Mouse (Mus musculus): ENCODE results near the gene Rhbdf2. TPM values are rescaled to one million over a fixed set of nuclear protein-coding genes. Genes with fewer than 3 reads are reported as not detected.
"Not testable (repeated sequence)": the region's sequence is repeated elsewhere in the genome, so short reads cannot be mapped to it uniquely, and the experiment has no call there.

The Rhbdf2 gene
- polyA plus RNA-seq, 1 experiment from 2014 or later = 5.8 TPM

DNA sequence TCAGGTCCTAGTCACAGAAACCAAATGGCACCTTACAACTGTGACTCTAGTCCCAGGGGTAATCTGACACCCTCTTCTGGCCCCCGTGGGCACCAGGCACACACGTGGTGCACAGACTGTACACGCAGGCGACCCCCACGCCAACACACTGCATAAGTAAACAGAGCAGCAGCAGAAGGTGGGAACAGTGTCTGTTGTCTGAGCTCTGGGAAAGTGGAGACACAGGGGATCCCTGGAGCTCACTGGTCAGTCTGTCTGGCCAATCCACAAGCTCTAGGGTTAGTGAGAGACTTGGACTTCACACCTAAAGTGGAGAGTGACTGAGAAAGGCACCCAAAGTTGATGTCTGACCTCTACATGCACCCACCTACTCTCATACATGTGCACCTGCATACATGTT lies 42.5 kb upstream of the Rhbdf2 start:
- Histone ChIP-seq H3K27ac (no peak overlapping the region), H3K27me3 (0 out of 2 replicates have a peak, but pooled peaks cover 4% of the 10 kb centered on the region), H3K4me2 (peak overlapping the region; percentile 8; the same call in 1 of the 2 replicates), H3K36me3 (peaks cover 19% of the 10 kb centered on the region), H3K9ac (no peak overlapping the region), H3K4me3 (replicated peaks) (no peak overlapping the region), H3K4me1 (replicated peaks) (peaks cover 53% of the 10 kb centered on the region), H3K9me3 (replicated peaks) (no peaks in the 10 kb centered on the region)
- no peak for DNase-seq
- ATAC-seq (ENCODE audit: low read depth) = no peak
- 53% methylated on average over 5 of the region's 5 CpGs for WGBS (ENCODE audit: insufficient replicate concordance)

DNA sequence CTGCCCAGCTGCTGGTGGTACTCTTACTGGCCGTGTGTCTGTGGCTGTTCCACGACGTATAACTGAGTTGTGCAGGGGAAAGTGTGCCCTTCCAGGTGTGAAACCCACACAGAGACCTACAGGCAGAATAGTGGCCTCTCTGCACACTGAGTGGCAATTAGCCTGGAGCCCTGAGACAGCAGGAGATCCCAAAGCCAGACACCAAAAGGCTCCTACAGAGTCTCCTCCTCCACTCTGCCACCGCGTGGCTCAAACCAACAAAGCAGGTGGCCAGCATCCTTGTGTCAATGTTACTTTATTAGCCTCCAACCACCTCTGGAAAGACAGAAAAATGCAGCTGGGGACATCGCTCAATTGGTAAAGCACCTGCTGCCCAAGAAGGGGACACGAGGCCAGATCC lies 42.0 kb upstream of the Rhbdf2 start:
- H3K4me2 ChIP-seq = no peak overlapping the region
- DNase-seq = no peak
- 60% methylated on average over 7 of the region's 7 CpGs for WGBS (ENCODE audit: insufficient replicate concordance)
- peaks cover 14% of the 10 kb centered on the region for H3K36me3 ChIP-seq
- no peaks in the 10 kb centered on the region for H3K9me3 ChIP-seq (replicated peaks)
- H3K4me3 ChIP-seq (replicated peaks) = no peak overlapping the region
- ATAC-seq (ENCODE audit: low read depth) = no peak
- H3K27me3 ChIP-seq = peaks cover 9% of the 10 kb centered on the region
- no peak overlapping the region for H3K27ac ChIP-seq
- no peak overlapping the region for H3K9ac ChIP-seq
- peaks cover 53% of the 10 kb centered on the region for H3K4me1 ChIP-seq (replicated peaks)

DNA sequence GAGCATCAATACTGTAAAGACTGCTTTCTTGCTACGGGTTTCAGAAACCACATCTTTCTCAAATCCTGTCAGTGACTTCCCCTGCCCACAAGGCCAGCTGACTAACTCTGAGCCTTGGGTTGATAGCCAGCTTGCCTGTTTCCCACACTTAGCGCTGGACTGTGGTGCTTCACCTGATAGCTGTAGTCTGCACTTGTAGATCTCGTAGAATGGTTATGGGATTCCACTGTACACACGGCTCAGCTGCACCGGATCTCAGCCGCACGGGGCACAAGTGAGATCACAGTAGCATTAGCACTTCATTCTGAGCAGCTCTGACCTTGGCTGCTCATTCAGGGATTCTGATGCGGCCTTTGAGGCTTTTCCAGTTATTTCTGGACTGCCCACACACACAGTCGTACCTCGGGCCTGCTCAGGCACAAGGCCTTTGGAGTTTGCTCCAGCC lies 41.6 kb upstream of the Rhbdf2 start:
- Histone ChIP-seq H3K4me2 (no peak overlapping the region), H3K4me3 (replicated peaks) (no peak overlapping the region), H3K27me3 (peaks cover 13% of the 10 kb centered on the region), H3K36me3 (peaks cover 9% of the 10 kb centered on the region), H3K4me1 (replicated peaks) (peaks cover 51% of the 10 kb centered on the region), H3K9me3 (replicated peaks) (no peaks in the 10 kb centered on the region), H3K27ac (no peak overlapping the region), H3K9ac (no peak overlapping the region)
- ATAC-seq (ENCODE audit: low read depth) = no peak
- 46% methylated on average over 10 of the region's 10 CpGs for WGBS (ENCODE audit: insufficient replicate concordance)
- DNase-seq = no peak

DNA sequence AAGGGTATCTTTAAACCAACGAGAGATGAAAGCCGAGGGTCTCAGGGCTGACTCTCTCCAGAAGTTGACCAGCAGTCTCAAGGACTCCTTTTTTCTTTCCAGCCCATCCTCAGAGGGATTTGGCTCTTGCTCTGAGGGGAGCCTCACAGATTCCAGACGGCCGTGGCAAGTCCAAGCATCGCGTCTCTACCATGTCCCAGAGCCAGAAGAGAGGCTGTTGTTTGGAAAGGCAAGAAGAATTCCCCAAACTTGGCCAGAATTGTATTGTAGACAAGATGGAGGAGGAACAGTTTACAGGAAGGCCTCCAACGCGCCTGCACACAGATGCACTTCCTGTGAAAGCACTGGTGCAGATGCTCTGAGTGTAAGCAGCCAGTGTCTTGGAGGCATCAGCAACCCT lies 41.1 kb upstream of the Rhbdf2 start:
- H3K4me1 ChIP-seq (replicated peaks) = peaks cover 47% of the 10 kb centered on the region
- no peak overlapping the region for H3K9ac ChIP-seq
- no peak overlapping the region for H3K27ac ChIP-seq
- ATAC-seq (ENCODE audit: low read depth) = no peak
- H3K4me2 ChIP-seq = no peak overlapping the region
- 73% methylated on average over 8 of the region's 8 CpGs for WGBS (ENCODE audit: insufficient replicate concordance)
- peaks cover 17% of the 10 kb centered on the region for H3K27me3 ChIP-seq
- DNase-seq = no peak
- no peak overlapping the region for H3K4me3 ChIP-seq (replicated peaks)
- no peaks in the 10 kb centered on the region for H3K9me3 ChIP-seq (replicated peaks)
- peaks cover 5% of the 10 kb centered on the region for H3K36me3 ChIP-seq

DNA sequence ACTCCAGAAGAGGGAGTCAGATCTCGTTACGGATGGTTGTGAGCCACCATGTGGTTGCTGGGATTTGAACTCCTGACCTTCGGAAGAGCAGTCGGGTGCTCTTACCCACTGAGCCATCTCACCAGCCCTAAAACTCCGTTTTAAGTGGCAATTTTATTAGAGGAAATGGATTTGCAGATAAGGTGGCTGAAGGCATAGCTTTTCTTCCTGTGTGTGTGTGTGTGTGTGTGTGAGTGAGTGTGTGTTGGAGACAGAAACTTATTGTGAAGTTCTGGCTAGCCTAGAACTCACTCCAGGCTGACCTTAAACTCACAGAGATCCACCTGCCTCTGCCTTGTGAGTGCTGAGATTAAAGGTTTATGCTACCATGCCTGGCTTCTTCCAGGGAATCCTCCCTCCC lies 40.2 kb upstream of the Rhbdf2 start:
- not testable (repeated sequence) for H3K9me3 ChIP-seq (replicated peaks); H3K9ac ChIP-seq; H3K4me2 ChIP-seq; H3K27ac ChIP-seq; DNase-seq; H3K36me3 ChIP-seq; ATAC-seq (ENCODE audit: low read depth); H3K4me3 ChIP-seq (replicated peaks)
- 49% methylated on average over 5 of the region's 5 CpGs for WGBS (ENCODE audit: insufficient replicate concordance)
- peaks cover 27% of the 10 kb centered on the region for H3K27me3 ChIP-seq
- peaks cover 41% of the 10 kb centered on the region for H3K4me1 ChIP-seq (replicated peaks)

- H3K4me3 ChIP-seq (replicated peaks) = no peak overlapping the region
- no peaks in the 10 kb centered on the region for H3K9me3 ChIP-seq (replicated peaks)
- no peak overlapping the region for H3K9ac ChIP-seq
- WGBS (ENCODE audit: insufficient replicate concordance) = 68% methylated on average over 9 of the region's 9 CpGs
- ATAC-seq (ENCODE audit: low read depth) = no peak
- no peaks in the 10 kb centered on the region for H3K36me3 ChIP-seq
- no peak overlapping the region for H3K27ac ChIP-seq
- peaks cover 40% of the 10 kb centered on the region for H3K4me1 ChIP-seq (replicated peaks)
- DNase-seq = no peak
- peaks cover 31% of the 10 kb centered on the region for H3K27me3 ChIP-seq
- no peak overlapping the region for H3K4me2 ChIP-seq
Measured at GRCm38 (mm10) chr11:116666566-116666965, 39.7 kb upstream of the Rhbdf2 start.

DNA sequence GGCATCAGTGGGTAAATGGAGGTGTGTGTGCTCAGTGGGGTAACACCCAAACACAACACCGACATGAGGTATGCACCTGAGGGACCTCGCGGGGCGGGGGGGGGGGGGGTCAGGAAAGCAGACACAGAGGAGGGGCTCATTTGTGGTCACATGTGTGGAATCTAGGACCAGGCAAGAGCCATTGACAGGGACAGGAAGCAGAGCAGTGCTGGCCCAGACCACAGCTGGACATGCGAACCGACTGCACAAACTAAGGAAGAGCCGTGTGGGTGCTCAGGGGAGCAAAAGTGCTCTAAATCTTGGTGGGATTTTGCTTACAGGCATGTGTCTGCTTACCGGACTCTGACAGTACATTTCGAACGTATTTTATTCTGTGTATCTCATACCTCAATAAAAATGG lies 38.5 kb upstream of the Rhbdf2 start:
- 57% methylated on average over 10 of the region's 10 CpGs for WGBS (ENCODE audit: insufficient replicate concordance)
- H3K4me3 ChIP-seq (replicated peaks) = no peak overlapping the region

DNA sequence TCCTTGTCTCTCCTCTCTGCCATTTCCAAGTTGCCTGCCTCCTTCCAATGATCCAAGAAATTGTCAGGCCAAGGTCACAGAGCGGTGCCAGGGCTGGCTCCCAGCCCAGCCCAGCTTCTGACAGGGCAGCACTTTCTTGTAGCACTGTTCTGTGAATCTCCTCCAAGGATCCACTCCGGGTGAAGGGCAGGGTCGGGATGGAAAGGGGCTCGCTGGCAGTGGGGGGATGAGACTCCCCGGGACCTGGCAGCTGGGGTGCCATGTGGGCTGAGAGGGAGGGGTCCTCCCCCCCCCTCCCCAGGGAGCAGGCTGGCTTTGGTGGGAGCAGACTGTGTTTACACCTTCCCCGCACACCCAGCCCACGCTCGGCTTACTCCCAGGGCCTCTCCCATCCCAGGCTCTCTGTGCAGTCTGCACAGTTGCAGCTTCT lies 35.1 kb upstream of the Rhbdf2 start:
- DNase-seq = no peak
- H3K36me3 ChIP-seq = no peaks in the 10 kb centered on the region
- no peaks in the 10 kb centered on the region for H3K9me3 ChIP-seq (replicated peaks)
- H3K4me1 ChIP-seq (replicated peaks) = peaks cover 44% of the 10 kb centered on the region
- H3K4me2 ChIP-seq = no peak overlapping the region
- 44% methylated on average over 8 of the region's 8 CpGs for WGBS (ENCODE audit: insufficient replicate concordance)
- H3K4me3 ChIP-seq (replicated peaks) = no peak overlapping the region
- peaks cover 32% of the 10 kb centered on the region for H3K27me3 ChIP-seq
- no peak overlapping the region for H3K27ac ChIP-seq
- H3K9ac ChIP-seq = no peak overlapping the region
- no peak for ATAC-seq (ENCODE audit: low read depth)

More for the DNA sequence above, 38.5 kb upstream of the Rhbdf2 start:
- no peak for DNase-seq
- Histone ChIP-seq H3K4me2 (no peak overlapping the region), H3K9ac (no peak overlapping the region), H3K27ac (no peak overlapping the region), H3K9me3 (replicated peaks) (no peaks in the 10 kb centered on the region), H3K36me3 (no peaks in the 10 kb centered on the region), H3K4me1 (replicated peaks) (peaks cover 36% of the 10 kb centered on the region), H3K27me3 (peaks cover 36% of the 10 kb centered on the region)
- no peak for ATAC-seq (ENCODE audit: low read depth)

DNA sequence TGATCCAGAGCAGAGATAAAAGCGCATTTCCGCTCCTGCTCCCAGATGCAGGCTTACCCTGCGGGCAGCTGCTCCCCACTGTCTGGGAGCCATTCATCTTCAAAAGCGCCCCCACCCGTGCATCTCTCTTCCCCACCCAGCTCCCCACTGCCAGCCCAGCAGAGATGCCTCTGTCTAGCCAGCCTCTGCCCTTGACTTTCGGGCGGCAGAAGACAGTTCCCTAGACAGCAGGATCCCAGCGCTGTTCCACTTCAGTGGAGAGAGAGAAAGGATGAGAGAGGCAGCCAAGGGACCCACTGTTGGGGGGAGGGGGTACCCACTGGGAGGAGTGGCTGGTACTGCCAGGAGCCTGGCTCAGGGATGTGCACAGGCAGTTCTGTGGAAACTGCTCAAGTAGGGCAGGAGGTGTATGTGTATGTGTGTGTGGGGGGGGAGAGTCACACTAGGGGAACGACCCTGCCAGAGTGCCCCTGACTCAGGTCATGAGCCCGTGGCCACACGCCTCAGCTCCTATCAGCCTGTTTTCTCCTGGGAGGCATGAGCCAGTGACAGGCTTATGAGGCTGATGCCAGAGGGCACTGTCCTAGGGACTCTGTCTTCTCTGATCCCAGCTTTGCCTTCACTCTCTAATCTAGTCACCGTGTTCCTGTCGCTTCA lies 34.6 kb upstream of the Rhbdf2 start:
- Histone ChIP-seq H3K4me2 (no peak overlapping the region), H3K4me1 (replicated peaks) (peaks cover 47% of the 10 kb centered on the region), H3K9ac (no peak overlapping the region), H3K27ac (no peak overlapping the region), H3K27me3 (peaks cover 32% of the 10 kb centered on the region), H3K4me3 (replicated peaks) (no peak overlapping the region), H3K9me3 (replicated peaks) (no peaks in the 10 kb centered on the region), H3K36me3 (no peaks in the 10 kb centered on the region)
- 24% methylated on average over 13 of the region's 13 CpGs for WGBS (ENCODE audit: insufficient replicate concordance)
- ATAC-seq (ENCODE audit: low read depth) = no peak
- no peak for DNase-seq

DNA sequence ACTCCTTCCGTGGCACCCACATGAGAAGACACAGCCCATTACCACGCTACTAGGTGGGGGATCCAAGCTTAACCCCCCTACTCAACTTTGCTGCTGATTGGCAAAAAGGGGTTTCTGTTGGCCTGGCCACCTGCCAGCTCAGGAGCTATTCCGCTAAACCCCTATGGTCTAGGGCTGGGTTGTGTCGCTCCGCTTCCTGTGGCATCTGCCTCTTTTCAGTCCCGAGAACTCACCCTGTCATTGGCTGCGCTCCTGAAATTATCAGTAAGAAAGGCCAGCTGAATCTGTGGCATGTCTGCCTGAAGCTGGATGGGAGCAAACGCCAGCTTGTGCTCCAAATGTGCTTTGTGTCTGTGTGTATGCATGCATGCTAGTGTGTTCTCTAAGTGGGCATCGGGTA lies 33.4 kb upstream of the Rhbdf2 start:
- H3K9me3 ChIP-seq (replicated peaks) = no peaks in the 10 kb centered on the region
- no peak for DNase-seq
- no peak overlapping the region for H3K27ac ChIP-seq
- no peak overlapping the region for H3K9ac ChIP-seq
- no peak for ATAC-seq (ENCODE audit: low read depth)
- peaks cover 47% of the 10 kb centered on the region for H3K4me1 ChIP-seq (replicated peaks)
- no peak overlapping the region for H3K4me2 ChIP-seq
- 68% methylated on average over 9 of the region's 9 CpGs for WGBS (ENCODE audit: insufficient replicate concordance)
- H3K27me3 ChIP-seq = peaks cover 38% of the 10 kb centered on the region
- no peaks in the 10 kb centered on the region for H3K36me3 ChIP-seq
- no peak overlapping the region for H3K4me3 ChIP-seq (replicated peaks)

- Histone ChIP-seq H3K27me3 (peaks cover 47% of the 10 kb centered on the region), H3K36me3 (no peaks in the 10 kb centered on the region), H3K27ac (no peak overlapping the region), H3K4me1 (replicated peaks) (peaks cover 48% of the 10 kb centered on the region), H3K4me3 (replicated peaks) (no peak overlapping the region), H3K4me2 (no peak overlapping the region), H3K9ac (no peak overlapping the region), H3K9me3 (replicated peaks) (no peaks in the 10 kb centered on the region)
- ATAC-seq (ENCODE audit: low read depth) = no peak
- no peak for DNase-seq
- WGBS (ENCODE audit: insufficient replicate concordance) = 66% methylated on average over 15 of the region's 15 CpGs
Measured at GRCm38 (mm10) chr11:116659027-116659621, 32.3 kb upstream of the Rhbdf2 start.

GRCm38 (mm10) chr11:116658238-116658637 lies 31.4 kb upstream of the Rhbdf2 start:
- Histone ChIP-seq H3K4me2 (peak overlapping the region; percentile 68; the same call in 1 of the 2 replicates), H3K4me1 (replicated peaks) (peaks cover 52% of the 10 kb centered on the region), H3K9ac (no peak overlapping the region), H3K27me3 (peaks cover 47% of the 10 kb centered on the region), H3K4me3 (replicated peaks) (no peak overlapping the region), H3K27ac (no peak overlapping the region; the same call in 1 of the 2 replicates), H3K9me3 (replicated peaks) (no peaks in the 10 kb centered on the region), H3K36me3 (no peaks in the 10 kb centered on the region)
- 68% methylated on average over 10 of the region's 10 CpGs for WGBS (ENCODE audit: insufficient replicate concordance)
- ATAC-seq (ENCODE audit: low read depth) (no peak), DNase-seq (no peak)

Measured in liver, embryonic 13.5 days (tissue).